Mouse (Mus musculus): ENCODE data around the gene Adcy10.

GRCm38 (mm10) chr1:165614793-165615192, 129.8 kb downstream of the Adcy10 start:
- no peak for TF ChIP-seq CTCF (IDR thresholded peaks at IDR 0.05; ENCODE audit: borderline replicate concordance, extremely low read depth, insufficient read depth, insufficient read length)
- no peak for TF ChIP-seq POLR2A (IDR thresholded peaks at IDR 0.05; ENCODE audit: borderline replicate concordance, extremely low read depth, insufficient read depth, insufficient read length, poor library complexity, severe bottlenecking)
